Mouse (Mus musculus): ENCODE data around the gene Bend4. TPM values are rescaled to one million over a fixed set of nuclear protein-coding genes. Genes with fewer than 3 reads are reported as not detected.

The Bend4 gene
- total and polyA plus RNA-seq, 2 experiments from 2014 or later = 9.5 to 16.1 TPM

GRCm38 (mm10) chr5:67462331-67462730 is 34.2 kb upstream of the Bend4 start:
- DNase-seq (ENCODE audit: low spot score) = no peak
- TF ChIP-seq CTCF (IDR thresholded peaks at IDR 0.05) = no peak
- WGBS = 86% methylated on average over 4 of the region's 4 CpGs

GRCm38 (mm10) chr5:67456841-67457240 is 28.7 kb upstream of the Bend4 start:
- H3K9ac ChIP-seq (replicated peaks; ENCODE audit: low read length, poor library complexity, severe bottlenecking) = no peak overlapping the region
- no peak overlapping the region for H3K27ac ChIP-seq (ENCODE audit: low read depth, low read length)
- ATAC-seq (ENCODE audit: low FRiP score) (no peak), DNase-seq (ENCODE audit: low spot score) (no peak)
- H3K27me3 ChIP-seq (ENCODE audit: insufficient read depth, low read length) = no peaks in the 10 kb centered on the region
- WGBS = 85% methylated on average over 4 of the region's 4 CpGs
- no peak overlapping the region for H3K4me2 ChIP-seq (ENCODE audit: low read depth, low read length, poor library complexity, severe bottlenecking)
- no peaks in the 10 kb centered on the region for H3K9me3 ChIP-seq (ENCODE audit: low read length)
- TF ChIP-seq CTCF (IDR thresholded peaks at IDR 0.05) = no peak
- H3K36me3 ChIP-seq (ENCODE audit: insufficient read depth, low read length) = no peaks in the 10 kb centered on the region
- H3K4me3 ChIP-seq (ENCODE audit: low read depth, low read length) = no peak overlapping the region
- no peaks in the 10 kb centered on the region for H3K4me1 ChIP-seq (ENCODE audit: insufficient read depth, low read length)

More at GRCm38 (mm10) chr5:67462331-67462730, 34.2 kb upstream of the Bend4 start:
- no peak overlapping the region for H3K4me2 ChIP-seq (ENCODE audit: low read depth, low read length, poor library complexity, severe bottlenecking)
- H3K27ac ChIP-seq (ENCODE audit: low read depth, low read length) = no peak overlapping the region
- no peaks in the 10 kb centered on the region for H3K36me3 ChIP-seq (ENCODE audit: insufficient read depth, low read length)
- H3K4me3 ChIP-seq (ENCODE audit: low read depth, low read length) = no peak overlapping the region
- H3K27me3 ChIP-seq (ENCODE audit: insufficient read depth, low read length) = no peaks in the 10 kb centered on the region
- no peaks in the 10 kb centered on the region for H3K9me3 ChIP-seq (ENCODE audit: low read length)
- no peak for ATAC-seq (ENCODE audit: low FRiP score)
- no peak overlapping the region for H3K9ac ChIP-seq (replicated peaks; ENCODE audit: low read length, poor library complexity, severe bottlenecking)
- H3K4me1 ChIP-seq (ENCODE audit: insufficient read depth, low read length) = no peaks in the 10 kb centered on the region

- ATAC-seq (ENCODE audit: low FRiP score) = no peak
- H3K9ac ChIP-seq (replicated peaks; ENCODE audit: low read length, poor library complexity, severe bottlenecking) = no peak overlapping the region
- no peaks in the 10 kb centered on the region for H3K36me3 ChIP-seq (ENCODE audit: insufficient read depth, low read length)
- no peaks in the 10 kb centered on the region for H3K9me3 ChIP-seq (ENCODE audit: low read length)
- no peak for TF ChIP-seq CTCF (IDR thresholded peaks at IDR 0.05)
- WGBS = 94% methylated on average over 1 of the region's 1 CpGs
- H3K4me3 ChIP-seq (ENCODE audit: low read depth, low read length) = no peak overlapping the region
- no peak for DNase-seq (ENCODE audit: low spot score)
- H3K4me2 ChIP-seq (ENCODE audit: low read depth, low read length, poor library complexity, severe bottlenecking) = no peak overlapping the region
- H3K4me1 ChIP-seq (ENCODE audit: insufficient read depth, low read length) = no peaks in the 10 kb centered on the region
- H3K27me3 ChIP-seq (ENCODE audit: insufficient read depth, low read length) = no peaks in the 10 kb centered on the region
- no peak overlapping the region for H3K27ac ChIP-seq (ENCODE audit: low read depth, low read length)
These were observed 26.2 kb upstream of the Bend4 start for GRCm38 (mm10) chr5:67454282-67454681.

- Histone ChIP-seq H3K4me2 (ENCODE audit: low read depth, low read length, poor library complexity, severe bottlenecking) (no peak overlapping the region), H3K9me3 (ENCODE audit: low read length) (no peaks in the 10 kb centered on the region), H3K27ac (ENCODE audit: low read depth, low read length) (no peak overlapping the region), H3K27me3 (ENCODE audit: insufficient read depth, low read length) (no peaks in the 10 kb centered on the region), H3K9ac (replicated peaks; ENCODE audit: low read length, poor library complexity, severe bottlenecking) (no peak overlapping the region), H3K36me3 (ENCODE audit: insufficient read depth, low read length) (no peaks in the 10 kb centered on the region), H3K4me1 (ENCODE audit: insufficient read depth, low read length) (no peaks in the 10 kb centered on the region), H3K4me3 (ENCODE audit: low read depth, low read length) (no peak overlapping the region)
- ATAC-seq (ENCODE audit: low FRiP score) (no peak), DNase-seq (ENCODE audit: low spot score) (no peak)
- TF ChIP-seq CTCF (IDR thresholded peaks at IDR 0.05) = no peak
- WGBS = 85% methylated on average over 21 of the region's 21 CpGs
These were observed 22.0 kb upstream of the Bend4 start for GRCm38 (mm10) chr5:67449957-67450630.

GRCm38 (mm10) chr5:67446526-67446925 is 18.4 kb upstream of the Bend4 start:
- 84% methylated on average over 2 of the region's 2 CpGs for WGBS
- no peaks in the 10 kb centered on the region for H3K36me3 ChIP-seq (ENCODE audit: insufficient read depth, low read length)
- H3K9ac ChIP-seq (replicated peaks; ENCODE audit: low read length, poor library complexity, severe bottlenecking) = no peak overlapping the region
- no peaks in the 10 kb centered on the region for H3K4me1 ChIP-seq (ENCODE audit: insufficient read depth, low read length)
- no peak overlapping the region for H3K27ac ChIP-seq (ENCODE audit: low read depth, low read length)
- no peaks in the 10 kb centered on the region for H3K9me3 ChIP-seq (ENCODE audit: low read length)
- H3K27me3 ChIP-seq (ENCODE audit: insufficient read depth, low read length) = no peaks in the 10 kb centered on the region
- no peak overlapping the region for H3K4me2 ChIP-seq (ENCODE audit: low read depth, low read length, poor library complexity, severe bottlenecking)
- no peak for ATAC-seq (ENCODE audit: low FRiP score)
- TF ChIP-seq CTCF (IDR thresholded peaks at IDR 0.05) = no peak
- no peak for DNase-seq (ENCODE audit: low spot score)
- no peak overlapping the region for H3K4me3 ChIP-seq (ENCODE audit: low read depth, low read length)

GRCm38 (mm10) chr5:67444217-67445050 is 16.3 kb upstream of the Bend4 start:
- Histone ChIP-seq H3K9me3 (ENCODE audit: low read length) (no peaks in the 10 kb centered on the region), H3K4me3 (ENCODE audit: low read depth, low read length) (no peak overlapping the region), H3K4me1 (ENCODE audit: insufficient read depth, low read length) (no peaks in the 10 kb centered on the region), H3K36me3 (ENCODE audit: insufficient read depth, low read length) (no peaks in the 10 kb centered on the region), H3K9ac (replicated peaks; ENCODE audit: low read length, poor library complexity, severe bottlenecking) (no peak overlapping the region), H3K4me2 (ENCODE audit: low read depth, low read length, poor library complexity, severe bottlenecking) (peak overlapping the region; percentile 34; the same call in 1 of the 2 replicates), H3K27ac (ENCODE audit: low read depth, low read length) (no peak overlapping the region), H3K27me3 (ENCODE audit: insufficient read depth, low read length) (no peaks in the 10 kb centered on the region)
- ATAC-seq (ENCODE audit: low FRiP score) (peak; percentile 55; the same call in 1 of the 2 replicates), DNase-seq (ENCODE audit: low spot score) (no peak)
- 9% methylated on average over 17 of the region's 17 CpGs for WGBS
- no peak for TF ChIP-seq CTCF (IDR thresholded peaks at IDR 0.05)
